Mouse (Mus musculus) embryonic facial prominence, embryonic 11.5 days (tissue): ENCODE measurements around the gene Katnb1. TPM values are rescaled to one million over a fixed set of nuclear protein-coding genes. Genes with fewer than 3 reads are reported as not detected.

Experiments used
- ATAC-seq: fragments of 200-750 bp; cut with Nextera tagmentation; replicated peaks from 2 replicates; pipeline ENCODE4 v1.8.0; 2017; ENCODE audit warnings: low read depth; ENCODE audit not compliant: insufficient number of reproducible peaks, low FRiP score, low TSS enrichment
- DNase-seq: peaks from one replicate; pipeline ENCODE4 v3.0.0-alpha.2; 2015; ENCODE audit warnings: low spot score
- H3K27ac ChIP-seq: fragments of 300-500 bp; sonication (generic); replicated peaks from 2 replicates; pipeline ENCODE4 v1.5.1; 2014; ENCODE audit warnings: mild to moderate bottlenecking, low read depth, low read length, control low read depth
- H3K27me3 ChIP-seq: fragments of 300-500 bp; sonication (generic); 2 replicates; pipeline ENCODE4 v1.6.1; 2014; ENCODE audit warnings: mild to moderate bottlenecking, low read length, moderate library complexity, mixed read lengths; ENCODE audit not compliant: control insufficient read depth, insufficient read depth
- H3K36me3 ChIP-seq: fragments of 300-500 bp; sonication (generic); replicated peaks from 2 replicates; pipeline ENCODE4 v1.6.1; 2014; ENCODE audit warnings: low read depth, mild to moderate bottlenecking, low read length, moderate library complexity, mixed read lengths; ENCODE audit not compliant: control insufficient read depth, insufficient read depth
- H3K4me1 ChIP-seq: fragments of 300-500 bp; sonication (generic); 2 replicates; pipeline ENCODE4 v1.6.1; 2014; ENCODE audit warnings: low read length, mixed read lengths; ENCODE audit not compliant: control insufficient read depth, insufficient read depth
- H3K4me2 ChIP-seq: fragments of 300-500 bp; sonication (generic); 2 replicates; pipeline ENCODE4 v1.6.1; 2014; ENCODE audit warnings: low read depth, mild to moderate bottlenecking, control low read depth, low read length, moderate library complexity
- H3K4me3 ChIP-seq: fragments of 300-500 bp; sonication (generic); 2 replicates; pipeline ENCODE4 v1.5.1; 2014; ENCODE audit warnings: low read depth, low read length, control low read depth
- H3K9ac ChIP-seq: fragments of 300-500 bp; sonication (generic); replicated peaks from 2 replicates; pipeline ENCODE4 v1.6.1; 2014; ENCODE audit warnings: mild to moderate bottlenecking, control low read depth, low read length
- H3K9me3 ChIP-seq: fragments of 300-500 bp; sonication (generic); replicated peaks from 2 replicates; pipeline ENCODE4 v1.6.1; 2016; ENCODE audit warnings: mild to moderate bottlenecking, low read length, inconsistent platforms, mixed read lengths; ENCODE audit not compliant: control insufficient read depth
- WGBS: fragments of 180-500 bp; shearing (Covaris S2); extraction: QIAGEN DNeasy Blood & Tissue Kit; methylation state at CpG from one replicate; pipeline ENCODE4 v1.1.7; 2014; 5-methylcytosine and 5-hydroxymethylcytosine counted together
- polyA plus RNA-seq: library from polyadenylated mRNA; unstranded; fragments of >200 nt; fragmentation: Nextera tagmentation; extraction: Ambion mirVana; gene quantifications from 2 replicates; pipeline ENCODE4 v1.2.1, GENCODE M21; 2014

The Katnb1 gene
- polyA plus RNA-seq, 1 experiment from 2014 or later: 21.6 TPM

GRCm38 (mm10) chr8:95137641-95138098 lies 56.7 kb downstream of the Katnb1 start:
- peak; percentile 51 for ATAC-seq
- H3K27ac ChIP-seq: no peak overlapping the region
- H3K36me3 ChIP-seq: no peaks in the 10 kb centered on the region
- peaks cover 10% of the 10 kb centered on the region for H3K4me1 ChIP-seq
- peak overlapping the region; percentile 28 for H3K9ac ChIP-seq
- peaks cover 5% of the 10 kb centered on the region; the same call in 1 of the 2 replicates for H3K27me3 ChIP-seq
- peak overlapping the region; percentile 23 for H3K4me3 ChIP-seq
- DNase-seq: peak; percentile 68
- no peaks in the 10 kb centered on the region for H3K9me3 ChIP-seq
- WGBS: under 1% methylated on average over 28 of the region's 28 CpGs
- peak overlapping the region; percentile 57 for H3K4me2 ChIP-seq

DNA sequence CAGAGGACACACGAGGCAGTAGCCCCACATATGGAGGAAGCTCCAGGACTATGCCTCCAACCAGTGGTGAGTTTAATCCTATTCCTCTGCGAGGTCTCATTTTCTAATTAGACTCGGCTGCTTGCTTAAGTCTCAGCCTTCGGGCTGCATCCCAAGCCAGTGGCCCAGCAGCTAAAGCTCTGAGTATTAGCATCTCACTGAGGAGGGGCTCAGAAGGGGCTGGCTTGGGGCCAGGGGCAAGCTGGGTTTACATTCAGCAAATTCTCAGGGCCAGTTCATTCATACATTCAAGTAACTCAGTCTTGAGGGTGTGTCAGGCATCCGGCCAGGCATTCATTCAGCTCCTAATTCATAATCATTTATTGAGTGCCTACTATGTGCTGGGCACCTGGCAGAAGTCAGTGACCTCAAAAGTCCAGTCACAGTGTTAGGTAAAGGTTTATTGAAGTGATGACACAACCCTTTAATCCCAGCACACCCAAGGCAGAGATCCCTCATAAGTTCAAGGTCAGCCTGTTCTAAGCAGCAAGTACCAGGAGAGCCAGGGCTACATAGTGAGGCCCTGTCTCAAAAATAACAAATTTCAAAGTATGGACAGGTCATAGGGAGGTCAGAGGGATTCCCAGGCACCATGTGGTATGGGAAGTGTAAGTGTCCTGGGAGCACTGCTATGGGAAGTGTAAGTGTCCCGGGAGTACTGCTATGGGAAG lies 57.5 kb downstream of the Katnb1 start:
- DNase-seq: peak; percentile 35
- Histone ChIP-seq H3K4me2 (peak overlapping the region; percentile 57; the same call in 1 of the 2 replicates), H3K9ac (no peak overlapping the region; the same call in 1 of the 2 replicates), H3K9me3 (no peaks in the 10 kb centered on the region), H3K4me1 (peaks cover 10% of the 10 kb centered on the region), H3K36me3 (no peaks in the 10 kb centered on the region), H3K27ac (no peak overlapping the region), H3K27me3 (peaks cover 5% of the 10 kb centered on the region; the same call in 1 of the 2 replicates), H3K4me3 (peak overlapping the region; percentile 23; the same call in 1 of the 2 replicates)
- 23% methylated on average over 6 of the region's 6 CpGs for WGBS
- ATAC-seq: 0 out of 2 replicates have a peak, but pooled peaks have one; percentile 1

DNA sequence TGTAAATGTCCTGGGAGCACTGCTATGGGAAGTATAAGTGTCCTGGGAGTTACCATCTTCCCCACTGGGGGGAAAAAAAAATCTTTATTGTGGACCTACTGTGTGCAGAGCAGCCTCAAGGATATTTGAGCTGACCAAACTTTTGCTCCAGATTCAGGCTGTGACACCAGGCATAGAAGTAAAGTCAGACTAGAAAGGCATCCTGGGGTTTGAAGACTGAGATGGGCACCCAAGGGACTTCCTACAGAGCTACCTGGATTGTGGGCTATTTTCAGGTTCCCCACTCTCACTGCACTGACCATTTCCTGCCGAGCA lies 58.0 kb downstream of the Katnb1 start:
- 56% methylated on average over 1 of the region's 1 CpGs for WGBS
- Histone ChIP-seq H3K36me3 (no peaks in the 10 kb centered on the region), H3K27ac (no peak overlapping the region), H3K9ac (no peak overlapping the region), H3K9me3 (no peaks in the 10 kb centered on the region), H3K4me1 (peaks cover 10% of the 10 kb centered on the region), H3K4me3 (no peak overlapping the region), H3K4me2 (no peak overlapping the region), H3K27me3 (peaks cover 5% of the 10 kb centered on the region; the same call in 1 of the 2 replicates)
- ATAC-seq: no peak
- DNase-seq: no peak

- Histone ChIP-seq H3K36me3 (no peaks in the 10 kb centered on the region), H3K4me3 (no peak overlapping the region), H3K4me1 (peaks cover 10% of the 10 kb centered on the region), H3K27ac (no peak overlapping the region), H3K9ac (no peak overlapping the region), H3K9me3 (no peaks in the 10 kb centered on the region), H3K27me3 (peaks cover 5% of the 10 kb centered on the region; the same call in 1 of the 2 replicates), H3K4me2 (no peak overlapping the region)
- 69% methylated on average over 5 of the region's 5 CpGs for WGBS
- no peak for ATAC-seq
- DNase-seq: no peak
Observed at GRCm38 (mm10) chr8:95140555-95140954, 59.6 kb downstream of the Katnb1 start.

DNA sequence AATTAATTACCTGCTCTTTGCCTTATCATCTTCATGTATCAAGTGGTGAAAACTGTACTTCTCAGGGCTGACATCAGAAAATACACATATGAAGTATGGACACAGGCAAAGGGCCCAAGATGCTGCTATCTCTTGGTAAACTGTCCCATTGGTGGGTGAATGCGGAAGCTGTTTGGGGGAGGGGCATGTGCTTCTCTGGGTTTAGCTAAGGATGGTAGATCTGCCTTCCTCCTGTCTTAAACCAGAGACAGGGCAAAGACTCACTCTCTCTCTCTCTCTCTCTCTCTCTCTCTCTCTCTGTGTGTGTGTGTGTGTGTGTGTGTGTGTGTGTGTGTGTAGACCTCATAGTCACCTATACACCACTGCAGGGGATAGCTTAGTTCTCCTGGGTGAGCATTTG lies 60.0 kb downstream of the Katnb1 start:
- H3K4me2 ChIP-seq: no peak overlapping the region

DNA sequence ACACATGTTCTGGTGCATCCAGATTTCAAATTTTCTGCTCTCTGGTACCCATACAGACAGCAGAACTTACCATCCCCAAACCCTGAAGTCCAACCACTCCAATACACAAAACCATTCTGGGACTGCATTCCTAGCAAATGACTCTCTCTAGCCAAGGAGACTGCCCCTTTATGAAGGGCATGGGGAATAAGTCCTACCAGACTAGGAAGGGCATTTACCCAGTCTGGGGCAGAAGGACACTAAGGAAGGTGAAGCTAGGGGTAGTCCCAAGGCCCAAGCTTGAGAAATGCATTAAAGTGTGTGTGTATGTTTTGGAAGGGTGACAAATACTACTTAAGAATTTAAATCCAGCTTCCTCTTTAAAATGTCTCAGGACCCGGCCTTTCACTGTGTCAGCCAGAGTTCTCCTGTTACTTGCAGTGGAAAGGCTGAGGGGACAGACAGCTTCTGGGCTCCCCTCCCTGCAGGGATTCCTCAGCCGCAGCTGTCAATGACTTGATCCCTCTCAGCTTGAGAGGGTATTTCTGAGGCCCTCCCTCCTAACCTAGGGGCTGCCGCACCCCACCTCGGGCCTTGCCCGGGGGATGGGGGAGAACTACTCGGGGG lies 60.6 kb downstream of the Katnb1 start:
- H3K27me3 ChIP-seq: peaks cover 5% of the 10 kb centered on the region; the same call in 1 of the 2 replicates
- DNase-seq (peak; percentile 37), ATAC-seq (0 out of 2 replicates have a peak, but pooled peaks have one; percentile 1)
- 3% methylated on average over 6 of the region's 6 CpGs for WGBS
- H3K36me3 ChIP-seq: no peaks in the 10 kb centered on the region
- peak overlapping the region; percentile 67 for H3K4me3 ChIP-seq
- no peaks in the 10 kb centered on the region for H3K9me3 ChIP-seq
- peaks cover 10% of the 10 kb centered on the region for H3K4me1 ChIP-seq
- peak overlapping the region; percentile 97 for H3K4me2 ChIP-seq
- no peak overlapping the region for H3K27ac ChIP-seq
- peak overlapping the region; percentile 71 for H3K9ac ChIP-seq

More for the DNA sequence above, 60.0 kb downstream of the Katnb1 start:
- no peak overlapping the region for H3K9ac ChIP-seq
- no peak for ATAC-seq
- no peak overlapping the region for H3K4me3 ChIP-seq
- H3K27me3 ChIP-seq: peaks cover 5% of the 10 kb centered on the region; the same call in 1 of the 2 replicates
- H3K27ac ChIP-seq: no peak overlapping the region
- DNase-seq: no peak
- peaks cover 10% of the 10 kb centered on the region for H3K4me1 ChIP-seq
- WGBS: 90% methylated on average over 1 of the region's 1 CpGs
- H3K36me3 ChIP-seq: no peaks in the 10 kb centered on the region
- H3K9me3 ChIP-seq: no peaks in the 10 kb centered on the region

GRCm38 (mm10) chr8:95142075-95142831 lies 61.3 kb downstream of the Katnb1 start:
- WGBS: under 1% methylated on average over 31 of the region's 66 CpGs
- H3K36me3 ChIP-seq: no peaks in the 10 kb centered on the region
- H3K4me1 ChIP-seq: peaks cover 10% of the 10 kb centered on the region
- H3K27ac ChIP-seq: no peak overlapping the region
- DNase-seq (peak; percentile 72), ATAC-seq (peak; percentile 78)
- H3K9ac ChIP-seq: peak overlapping the region; percentile 71
- peak overlapping the region; percentile 97 for H3K4me2 ChIP-seq
- H3K9me3 ChIP-seq: no peaks in the 10 kb centered on the region
- H3K27me3 ChIP-seq: no peaks in the 10 kb centered on the region
- peak overlapping the region; percentile 67 for H3K4me3 ChIP-seq
